In the genomic region with DNA sequence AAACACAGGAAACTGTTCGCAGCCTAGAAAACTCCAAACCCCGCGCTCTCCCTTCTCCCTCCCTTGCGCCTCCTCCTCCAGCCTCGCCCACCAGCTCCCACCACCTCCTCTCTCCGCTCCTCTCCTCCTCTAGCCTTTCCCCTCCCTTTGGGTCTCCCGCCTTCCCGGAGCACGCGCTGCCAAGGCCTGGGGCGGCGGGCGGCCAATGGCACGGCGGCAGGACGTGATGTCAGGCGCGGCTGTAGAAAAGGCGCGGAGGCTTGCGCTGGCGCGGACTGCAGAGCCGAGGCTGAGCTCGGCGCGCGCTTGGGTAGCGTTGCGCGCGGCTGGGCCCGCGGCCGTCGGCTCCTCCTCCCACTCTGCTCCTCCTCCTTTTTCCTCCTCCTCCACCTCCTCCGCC, we compare ENCODE assay signal across 8 mouse cellular contexts. TPM values are rescaled to one million over a fixed set of nuclear protein-coding genes. Genes with fewer than 3 reads are reported as not detected.
DNase-seq lines count a peak whose midpoint lies in the region; ATAC-seq and TF ChIP-seq lines count a peak whose summit lies in the region.
"Had no signal": no experiment of that assay in that cellular context is flagged by ENCODE, and none has a peak within 500 bp of the region (broad histone marks: within the 10 kb centered on the region; RNA-seq: fewer than 3 reads in every experiment).

No protein-coding gene starts in this region.

- under 1% methylated on average over 33 of the region's 37 CpGs for WGBS in hindbrain, embryonic 15.5 days

- peak; percentile 62 to 78 for DNase-seq in cerebellum, postnatal 25 days
- DNase-seq in gastrocnemius, adult 2 months: peak; percentile 88
- peak; percentile 80 to 88 for DNase-seq in left cerebral cortex, adult 18-20 months (ENCODE audit: low spot score in 2 of 2)
- peak; percentile 74 for DNase-seq in lung, postnatal 36 days
- peak; percentile 93 to 94 for DNase-seq in right cerebral cortex, postnatal 10 days (ENCODE audit: low spot score in 2 of 2)

- intact Hi-C loops in gastrocnemius, adult 2 months (cut with DNase I): no loop called here

- no peaks in the 10 kb centered on the region for H3K36me3 ChIP-seq in hindbrain, embryonic 15.5 days

- no peak overlapping the region for H3K27ac ChIP-seq in gastrocnemius, adult 2 months
- 0 out of 2 replicates have a peak overlapping the region, but pooled peaks have one; percentile 6 for H3K27ac ChIP-seq in hindbrain, embryonic 15.5 days (replicated peaks)

- peak overlapping the region; percentile 26 for H3K9ac ChIP-seq in hindbrain, embryonic 15.5 days

- TF ChIP-seq CTCF in gastrocnemius, adult 2 months (IDR thresholded peaks at IDR 0.05): no peak

- H3K4me1 ChIP-seq in hindbrain, embryonic 15.5 days (replicated peaks): peaks cover 29% of the 10 kb centered on the region

- peaks cover 90% of the 10 kb centered on the region for H3K27me3 ChIP-seq in hindbrain, embryonic 15.5 days

- H3K9me3 ChIP-seq in hindbrain, embryonic 15.5 days: no peaks in the 10 kb centered on the region

- peak overlapping the region; percentile 69 for H3K4me3 ChIP-seq in gastrocnemius, adult 2 months
- H3K4me3 ChIP-seq in hindbrain, embryonic 15.5 days: peak overlapping the region; percentile 39

- peak; percentile 66 for ATAC-seq in activated CD4-positive, CD25-positive, alpha-beta regulatory T cell, adult 4 months
- peak; percentile 90 for ATAC-seq in hindbrain, embryonic 15.5 days (ENCODE audit: low FRiP score, low read depth)

- H3K4me2 ChIP-seq in hindbrain, embryonic 15.5 days: peak overlapping the region; percentile 75

RNA-seq across cellular contexts. Expression of a gene that starts 11.7 kb away (rescaled TPM):
- polyA plus RNA-seq in activated CD4-positive, CD25-positive, alpha-beta regulatory T cell, adult 4 months (2017; shearing (Covaris generic)): not detected
- under 1 TPM; 0.13 to 0.22 TPM for total RNA-seq in gastrocnemius, adult 2 months (2021)
- 12.3 and 63.3 TPM in 2 replicates for polyA plus RNA-seq in hindbrain, embryonic 15.5 days (2015; fragmentation: Nextera tagmentation; extraction: Ambion mirVana)
- total RNA-seq in left cerebral cortex, adult 18-20 months (2021): 10 to 100 TPM; 82.2 to 89.2 TPM
- total RNA-seq: neutrophil, adult 5-6 weeks had no signal

Comparison
In these comparisons a context has a peak if more than half of its experiments do, and no peak if none do; other contexts are left out.
1. RNA of a gene that starts 11.7 kb away (total RNA-seq): 82.2 to 89.2 TPM in left cerebral cortex, adult 18-20 months; 0.13 to 0.22 TPM in gastrocnemius, adult 2 months; every median in the first group is over 10 times any median in the second.
2. Peak in every context shown above with its lines, with median percentiles within 50 percentile points of each other: DNase-seq.